Mouse (Mus musculus): Measurements from ENCODE around the gene Cd52.

The Cd52 gene

DNA sequence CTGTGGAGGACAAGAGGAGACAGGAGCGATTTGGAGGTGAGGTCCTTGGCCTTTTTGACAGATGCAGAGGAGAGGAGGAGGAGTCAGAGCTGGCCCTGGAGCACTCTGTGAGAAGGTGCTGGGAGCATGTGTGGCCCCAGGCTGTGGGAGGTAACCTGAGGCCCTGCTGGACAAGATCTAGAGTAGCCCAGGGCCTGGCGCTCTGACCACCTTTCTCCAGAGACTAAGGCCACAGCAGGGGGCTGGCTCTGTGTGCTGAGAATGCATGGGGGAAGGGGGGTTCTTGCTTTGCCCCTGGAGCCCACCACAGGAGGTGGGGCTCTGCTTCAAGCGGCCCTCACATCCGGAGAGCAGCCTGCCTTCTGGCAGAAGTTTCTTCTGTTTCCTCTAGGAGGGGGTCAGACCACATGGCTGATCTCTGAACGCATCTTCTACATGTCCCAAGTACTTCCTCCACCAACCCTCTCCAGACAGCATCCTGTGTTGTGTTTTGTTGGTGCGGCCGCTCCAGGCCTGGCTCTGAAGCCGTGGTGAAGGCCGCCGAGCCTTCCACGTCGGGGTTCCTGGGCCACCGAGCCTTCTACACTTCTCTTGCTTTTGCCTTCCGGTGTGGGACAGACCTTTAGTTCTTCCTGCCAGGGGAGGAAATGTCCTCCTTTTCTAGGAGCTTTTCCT is 23.4 kb upstream of the Cd52 start:
- DNase-seq = peak; percentile 51 to 54

DNA sequence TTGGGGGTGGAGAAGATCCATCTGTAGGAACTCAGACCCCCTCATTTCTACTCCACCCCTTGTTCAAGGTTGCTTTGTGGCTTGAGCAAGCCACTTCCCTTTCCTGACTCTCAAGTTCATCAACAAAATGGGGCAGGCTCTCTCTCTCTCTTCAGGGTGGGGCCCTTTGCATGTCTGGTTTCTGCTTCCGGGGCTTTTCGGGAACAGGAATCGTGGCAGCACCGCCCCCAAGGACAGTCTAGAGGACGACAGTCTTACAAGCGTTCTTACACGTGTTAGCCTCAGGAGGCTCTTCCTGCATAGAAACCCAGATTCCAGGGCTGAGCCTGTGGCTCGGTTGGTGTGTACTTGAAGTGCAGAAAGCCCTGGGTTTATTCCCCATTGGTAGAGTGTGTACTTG is 22.1 kb upstream of the Cd52 start:
- peak; percentile 72 to 81 for DNase-seq

DNA sequence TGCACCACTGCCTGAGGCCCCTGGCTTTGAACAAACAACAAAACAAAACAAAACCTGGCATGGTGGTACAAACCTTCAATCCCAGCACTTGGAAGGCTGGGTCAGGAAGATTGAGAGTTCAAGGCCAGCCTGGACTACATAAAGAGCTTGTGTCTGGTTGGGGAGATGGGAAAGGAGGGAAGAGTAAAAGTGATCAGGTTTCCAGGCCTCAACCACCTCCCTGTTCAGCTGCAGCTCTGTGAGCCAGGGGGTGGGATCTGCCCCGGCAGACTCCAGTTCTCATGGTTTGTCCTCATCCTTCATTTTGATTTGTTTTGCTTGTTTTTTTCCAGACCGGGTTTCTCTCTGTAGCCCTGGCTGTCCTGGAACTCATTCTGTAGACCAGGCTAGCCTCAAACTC is 21.6 kb upstream of the Cd52 start:
- DNase-seq = no peak

DNA sequence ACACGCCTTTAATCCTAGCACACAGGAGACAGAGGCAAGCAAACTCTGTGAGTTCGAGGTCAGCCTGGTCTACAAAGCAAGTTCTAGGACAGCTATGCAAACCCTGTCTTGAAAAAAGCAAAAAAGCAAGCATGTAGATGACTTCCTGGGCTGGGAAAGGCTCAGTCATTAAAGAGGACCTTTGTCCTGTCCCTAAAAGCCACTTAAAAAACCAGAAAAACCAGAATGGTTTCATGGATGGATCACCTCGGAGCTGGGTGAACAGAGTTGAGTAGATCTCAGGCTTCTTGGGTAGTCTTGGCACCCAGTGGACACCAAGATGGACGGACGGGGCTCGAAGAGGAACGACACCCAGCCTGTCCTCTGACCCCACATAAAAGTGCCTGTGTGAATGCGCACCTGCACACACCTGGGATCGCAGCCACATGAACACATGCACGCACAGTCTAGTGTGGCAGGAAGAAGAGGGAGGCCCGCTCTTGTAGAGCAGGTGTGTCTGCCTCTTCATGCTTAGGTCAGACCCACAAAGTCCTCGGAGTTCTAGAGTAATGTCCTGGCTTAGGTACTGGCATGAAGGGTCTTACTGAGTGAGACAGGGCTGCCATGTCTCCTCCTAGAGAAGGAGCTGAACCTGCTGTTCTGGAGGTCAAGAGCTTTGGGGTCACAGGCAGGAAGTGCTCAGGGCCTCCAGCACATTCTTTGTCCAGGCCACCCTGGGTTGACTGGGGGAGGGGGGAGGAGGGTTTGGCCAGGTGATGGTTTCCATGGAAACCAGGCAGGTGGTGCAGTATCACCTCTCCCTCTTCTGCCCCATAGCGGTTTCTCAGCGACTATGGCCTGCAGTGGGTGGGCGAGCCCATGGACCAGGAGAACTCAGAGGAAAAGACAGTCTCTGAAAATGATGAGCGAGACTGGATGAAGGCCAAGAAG is 20.6 kb upstream of the Cd52 start:
- no peak for DNase-seq

DNA sequence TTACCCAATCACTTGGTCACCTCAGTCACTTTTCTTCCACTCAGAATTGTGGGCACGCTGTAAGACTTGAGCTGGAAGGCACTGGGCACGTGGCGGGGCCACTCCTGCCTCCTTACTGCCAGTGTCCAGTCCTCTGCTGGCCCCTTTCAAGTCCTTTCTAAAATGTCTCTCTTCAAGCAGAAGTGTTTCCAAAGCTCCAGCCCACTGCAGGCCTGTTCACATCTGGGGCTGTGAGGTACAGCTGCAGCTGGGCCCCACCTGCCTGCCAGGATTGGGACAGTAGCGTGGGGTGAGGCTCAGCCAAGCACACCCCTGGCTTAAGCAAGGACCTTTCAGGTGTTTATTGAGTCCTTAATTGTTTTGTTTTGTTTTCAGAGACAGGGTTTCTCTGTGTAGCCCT is 19.2 kb upstream of the Cd52 start:
- DNase-seq = no peak

DNA sequence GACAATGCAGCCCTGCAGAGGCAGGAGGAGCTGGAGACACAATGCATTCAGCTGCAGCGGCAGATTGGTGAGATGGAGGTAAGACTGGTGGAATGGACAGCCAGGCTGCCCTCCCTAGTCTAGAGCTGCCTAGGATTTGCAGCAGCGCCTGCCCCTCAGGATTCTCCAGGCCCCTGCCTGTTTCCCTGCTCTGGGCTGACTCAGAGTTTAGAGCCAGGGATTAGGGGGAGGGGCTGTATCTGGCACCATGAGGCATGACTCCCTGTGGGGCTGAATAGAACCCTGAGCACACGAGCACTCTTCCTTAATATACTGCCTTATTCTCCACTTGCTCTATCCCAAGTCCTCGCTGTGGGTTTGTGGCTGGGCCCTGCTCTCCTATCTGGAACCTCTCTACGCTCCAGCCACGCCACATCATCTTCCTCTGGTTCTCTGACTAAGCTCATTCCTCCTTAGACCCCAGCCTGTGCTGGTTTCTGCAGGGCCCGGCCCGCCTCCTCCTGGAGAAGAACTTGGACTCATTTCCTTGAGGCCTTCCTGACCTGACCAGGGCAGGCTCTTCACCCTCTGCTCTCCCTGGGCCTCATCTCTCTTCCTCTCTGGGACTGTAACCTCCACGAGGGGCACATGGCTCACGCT is 18.6 kb upstream of the Cd52 start:
- no peak for DNase-seq

DNA sequence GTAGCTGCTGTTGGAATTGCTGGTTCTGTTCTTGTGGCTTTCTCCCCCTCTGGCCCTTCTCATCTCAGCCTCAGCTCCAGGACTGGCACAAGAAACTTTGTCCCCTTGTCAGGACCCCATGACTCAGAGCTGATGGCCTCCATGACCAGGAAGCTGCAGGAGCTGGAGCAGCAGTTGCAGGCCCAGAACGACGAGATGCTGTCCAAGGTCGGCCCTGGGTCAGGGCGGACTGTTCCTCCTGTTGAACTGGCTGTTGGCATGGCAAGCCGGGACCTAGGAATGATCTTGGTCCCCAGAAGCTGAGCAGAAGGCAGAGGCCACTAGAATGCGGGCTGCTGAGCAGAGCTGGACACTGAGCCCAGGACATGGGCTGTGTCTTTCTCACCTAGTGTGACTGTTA is 17.5 kb upstream of the Cd52 start:
- no peak for DNase-seq

DNA sequence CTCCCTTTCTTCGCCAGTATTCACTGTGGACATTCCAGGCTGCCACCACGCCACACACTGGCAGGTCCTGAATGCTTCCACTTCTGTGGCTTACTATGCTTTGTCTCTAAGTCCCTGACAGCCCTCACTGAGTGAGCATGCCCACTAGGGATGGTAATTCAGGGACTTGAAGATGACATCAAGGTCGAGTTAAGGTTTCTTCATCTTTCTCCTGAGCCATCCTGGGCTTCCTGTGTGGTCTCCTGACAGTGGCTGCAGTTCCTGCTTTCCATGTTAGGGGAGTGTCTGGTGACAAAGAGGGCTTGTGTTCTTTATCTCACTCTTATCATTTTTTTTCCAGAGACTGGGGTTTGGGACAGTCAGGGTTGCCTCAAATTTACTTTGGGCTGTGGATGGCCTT is 15.8 kb upstream of the Cd52 start:
- DNase-seq = no peak

DNA sequence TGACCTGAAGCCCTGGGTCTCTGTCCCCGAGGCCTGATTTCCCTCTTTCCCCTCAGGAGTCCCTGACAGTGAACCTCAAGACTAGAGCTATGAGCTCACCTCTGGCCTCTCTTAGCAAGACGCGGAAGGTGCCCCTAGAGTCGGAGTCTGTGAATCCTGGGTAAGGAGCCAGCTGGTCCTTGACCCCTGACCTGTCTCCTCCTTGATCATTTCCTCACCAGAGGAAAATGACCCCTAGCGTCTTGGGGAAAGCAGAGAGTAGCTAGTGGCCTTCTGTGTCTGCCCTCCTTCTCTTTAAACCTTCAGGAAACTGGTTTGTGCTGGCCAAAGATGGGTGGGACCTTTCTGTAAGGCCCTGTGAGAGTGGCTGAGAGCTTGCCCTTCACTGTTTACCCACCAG is 13.3 kb upstream of the Cd52 start:
- DNase-seq = no peak

DNA sequence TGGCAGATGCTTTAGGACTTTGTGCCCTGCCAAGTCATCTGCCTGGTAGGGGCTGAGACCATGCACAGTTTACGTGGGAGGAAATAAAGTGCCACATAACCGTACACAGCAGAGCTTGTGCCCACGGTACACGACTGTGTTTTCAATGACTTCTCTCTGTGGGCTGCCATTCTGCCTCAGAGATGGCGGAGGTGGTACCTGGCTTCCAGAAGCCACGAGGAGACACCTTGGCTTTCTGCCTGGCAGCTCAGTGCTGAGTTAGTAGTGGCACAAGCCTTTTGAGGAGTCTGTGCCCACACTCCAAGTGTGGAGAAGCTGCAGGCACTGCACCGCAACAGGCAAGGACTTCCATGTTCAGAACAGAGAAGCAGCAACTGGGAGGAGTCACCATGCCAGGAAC is 12.8 kb upstream of the Cd52 start:
- no peak for DNase-seq

DNA sequence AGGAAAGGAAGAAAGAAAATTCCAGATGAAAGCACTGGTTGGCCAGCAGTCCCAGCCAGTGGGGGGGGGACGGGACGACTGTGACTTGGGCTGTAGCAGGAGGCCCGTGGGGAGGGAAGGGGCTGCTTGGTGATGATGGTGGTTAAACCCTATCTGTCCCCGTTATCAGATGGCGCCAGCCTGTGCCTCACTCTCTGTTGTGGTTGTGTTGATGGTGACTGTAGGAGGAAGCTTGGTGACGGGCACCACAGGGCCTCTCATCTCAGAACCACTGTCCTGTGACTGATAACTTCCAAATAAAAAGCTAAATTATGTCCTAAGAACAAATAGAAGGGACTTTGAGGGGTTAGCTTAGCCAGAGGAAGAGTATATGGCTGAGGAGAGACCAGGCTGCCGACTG is 11.2 kb upstream of the Cd52 start:
- DNase-seq = no peak

DNA sequence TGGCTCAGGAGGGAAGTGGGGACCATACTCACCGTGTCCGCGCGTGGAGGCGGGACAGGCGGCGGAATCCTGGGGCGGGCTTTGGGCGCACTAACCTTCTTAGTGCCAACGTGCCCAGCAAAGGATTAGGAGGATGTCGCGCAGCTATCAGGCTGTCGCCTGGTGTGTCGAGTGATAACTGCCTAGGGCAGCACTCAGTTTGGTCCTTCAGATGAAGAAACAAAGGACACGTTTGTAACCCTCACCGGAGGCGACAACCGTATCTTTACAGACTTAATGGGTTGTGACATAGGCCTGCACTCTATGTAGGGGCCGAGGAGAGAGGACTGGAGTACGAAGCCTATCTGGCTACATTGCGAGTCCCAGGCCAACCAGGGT is 7.8 kb upstream of the Cd52 start:
- no peak for DNase-seq

DNA sequence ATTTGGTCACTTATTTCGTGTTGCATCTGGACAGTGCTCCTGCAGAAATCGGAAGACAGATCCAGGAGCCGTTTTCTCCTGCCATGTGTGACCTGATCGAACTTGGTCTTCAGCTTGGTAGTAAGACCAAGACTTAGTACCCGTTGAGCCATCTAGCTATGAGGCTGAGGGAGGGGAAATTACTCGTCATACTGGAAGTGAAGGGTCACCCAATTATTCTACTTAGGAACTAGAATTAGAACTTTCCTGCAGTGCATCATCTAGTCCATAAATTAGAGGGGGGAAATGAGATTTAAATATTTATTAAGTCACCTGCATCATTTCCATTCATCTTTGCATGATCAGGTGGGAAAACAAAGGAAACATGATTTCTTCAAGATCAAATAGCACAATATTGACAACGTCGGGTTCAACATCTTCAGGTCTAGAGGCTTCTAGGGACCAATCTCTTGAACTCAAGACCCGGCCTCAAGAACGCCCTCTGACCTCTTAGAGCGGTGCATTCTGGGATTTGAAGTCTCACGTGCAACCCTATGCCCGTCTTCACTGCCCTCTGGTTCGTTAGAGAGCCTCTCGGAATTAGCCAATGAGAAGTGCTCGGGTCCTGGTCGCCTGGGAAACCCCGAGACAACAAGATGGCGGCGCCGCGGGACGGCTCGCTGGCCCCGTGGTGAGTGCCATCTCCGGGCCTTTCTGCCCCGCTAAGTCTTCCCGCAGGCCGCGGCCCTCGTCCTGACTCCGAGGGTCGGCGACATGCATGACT is 7.3 kb upstream of the Cd52 start, which contains the start of gene Ubxn11:
Ubxn11 (plus strand) TSS at position 592 of the 763 bp plus-strand sequence.
- DNase-seq = peak; percentile 87 to 88

DNA sequence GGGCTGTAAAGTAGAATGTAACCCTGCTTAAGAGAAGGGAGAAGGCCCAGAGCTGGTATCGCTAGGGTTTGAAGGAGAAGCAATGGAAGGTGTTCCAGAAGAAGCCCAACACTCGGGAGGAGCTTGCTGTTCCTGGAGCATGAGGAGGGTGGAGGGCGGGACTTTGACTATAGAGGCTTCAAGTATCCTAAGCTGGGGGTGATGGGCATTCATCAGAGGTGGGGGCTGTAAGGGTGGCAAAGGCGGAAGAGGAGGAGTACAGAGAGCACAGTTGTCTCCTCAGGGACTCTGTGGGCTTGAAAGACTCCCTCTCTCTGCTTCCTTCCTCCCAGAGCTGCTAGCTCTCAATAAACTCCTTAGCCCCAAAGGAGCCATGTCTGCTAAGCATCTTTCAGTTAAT is 5.4 kb upstream of the Cd52 start:
- DNase-seq = peak; percentile 14 to 24

DNA sequence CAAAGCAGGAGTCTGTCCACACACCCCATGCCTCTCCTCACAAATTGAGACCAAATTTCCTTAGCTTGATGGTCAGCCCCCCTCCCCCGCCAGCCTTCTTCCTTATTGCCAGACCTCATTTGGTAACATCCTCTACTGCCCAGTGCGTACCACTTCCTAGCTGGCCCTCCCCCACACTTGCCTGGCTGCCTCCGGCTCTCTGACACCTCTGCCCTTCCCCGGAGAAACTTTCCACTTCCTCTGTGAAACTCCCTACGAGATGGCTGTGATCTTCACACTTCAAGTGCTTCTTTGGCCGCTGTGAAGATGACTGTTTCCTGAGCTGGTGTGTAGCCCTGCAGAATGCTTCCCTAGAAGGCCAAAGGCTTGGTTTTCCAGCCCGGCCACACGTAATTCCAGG is 3.7 kb upstream of the Cd52 start:
- peak; percentile 86 to 90 for DNase-seq

DNA sequence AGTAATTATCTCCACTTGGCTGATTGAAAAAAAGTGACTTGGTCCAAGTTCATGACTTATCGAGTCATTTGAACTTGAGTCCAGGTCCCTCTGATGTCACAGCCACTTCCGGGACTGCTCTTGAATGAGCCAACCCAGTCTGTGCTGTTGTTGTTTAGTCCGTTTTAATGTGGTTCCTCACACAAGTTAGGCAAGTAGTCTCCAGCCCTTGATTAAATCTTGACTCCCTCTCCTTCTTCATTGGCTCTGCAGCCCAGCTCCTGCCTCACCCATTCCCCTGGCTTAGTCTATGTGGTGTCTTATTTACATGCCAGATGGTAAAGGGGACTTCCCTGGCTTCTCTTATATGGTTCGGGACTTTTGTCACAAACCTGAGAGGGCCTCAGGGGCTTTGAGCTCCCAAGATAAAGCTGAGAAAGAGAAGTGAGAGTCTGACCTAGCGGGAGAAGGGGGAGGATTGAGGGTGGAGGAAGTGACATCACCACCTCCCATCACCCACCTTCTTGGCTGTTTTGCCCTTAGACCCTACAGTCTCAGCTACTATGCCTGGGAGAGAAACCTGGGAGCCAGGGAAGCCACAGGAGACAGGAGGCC is 2.2 kb upstream of the Cd52 start:
- DNase-seq = peak; percentile 85 to 89

DNA sequence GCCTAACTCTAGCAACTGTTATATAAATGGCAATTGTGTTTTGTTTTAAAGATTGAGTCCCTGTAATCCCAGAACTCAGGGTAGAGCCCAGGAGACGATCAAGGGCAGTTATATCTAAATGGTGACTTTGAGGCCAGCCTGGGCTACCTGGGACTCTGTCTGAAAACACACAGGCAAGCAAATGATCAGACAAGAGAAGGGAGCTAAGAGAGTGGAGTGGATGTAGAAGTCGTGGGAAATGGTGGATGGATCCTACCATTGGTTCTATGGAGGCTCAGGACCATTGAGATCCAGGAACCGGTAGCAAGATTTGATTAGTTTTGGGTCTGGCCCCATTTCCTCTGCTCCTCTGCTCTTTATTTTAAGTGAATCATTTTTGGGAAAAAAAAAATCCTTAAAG is 1.2 kb upstream of the Cd52 start:
- DNase-seq = no peak

DNA sequence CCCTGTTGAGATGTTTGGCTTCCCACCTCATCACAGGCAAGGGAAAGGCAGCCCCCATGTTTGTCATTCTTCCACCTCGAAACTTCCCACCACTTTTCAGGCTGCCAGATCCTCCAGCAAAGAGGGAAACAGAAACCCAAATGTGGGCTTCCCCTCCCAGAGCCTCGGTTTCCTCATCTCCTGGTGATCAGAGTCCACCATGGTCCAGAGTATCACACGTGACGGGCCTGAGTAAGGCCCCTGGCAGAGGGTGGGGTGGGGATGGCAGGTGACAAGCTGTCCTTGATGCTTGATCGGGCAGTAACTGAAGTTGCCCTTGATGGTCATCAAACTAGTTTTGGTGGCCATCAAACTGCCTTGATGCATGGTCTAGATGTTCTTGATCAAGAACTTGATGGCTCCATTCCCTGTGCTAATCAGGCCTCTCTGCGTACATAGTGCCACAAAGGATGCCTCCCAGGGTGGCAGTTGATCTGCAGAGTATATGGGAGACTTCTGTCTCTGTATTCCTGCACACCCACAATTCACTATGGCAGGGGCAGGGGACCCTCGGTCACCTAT is 798 bp downstream of the Cd52 start:
- DNase-seq = no peak

DNA sequence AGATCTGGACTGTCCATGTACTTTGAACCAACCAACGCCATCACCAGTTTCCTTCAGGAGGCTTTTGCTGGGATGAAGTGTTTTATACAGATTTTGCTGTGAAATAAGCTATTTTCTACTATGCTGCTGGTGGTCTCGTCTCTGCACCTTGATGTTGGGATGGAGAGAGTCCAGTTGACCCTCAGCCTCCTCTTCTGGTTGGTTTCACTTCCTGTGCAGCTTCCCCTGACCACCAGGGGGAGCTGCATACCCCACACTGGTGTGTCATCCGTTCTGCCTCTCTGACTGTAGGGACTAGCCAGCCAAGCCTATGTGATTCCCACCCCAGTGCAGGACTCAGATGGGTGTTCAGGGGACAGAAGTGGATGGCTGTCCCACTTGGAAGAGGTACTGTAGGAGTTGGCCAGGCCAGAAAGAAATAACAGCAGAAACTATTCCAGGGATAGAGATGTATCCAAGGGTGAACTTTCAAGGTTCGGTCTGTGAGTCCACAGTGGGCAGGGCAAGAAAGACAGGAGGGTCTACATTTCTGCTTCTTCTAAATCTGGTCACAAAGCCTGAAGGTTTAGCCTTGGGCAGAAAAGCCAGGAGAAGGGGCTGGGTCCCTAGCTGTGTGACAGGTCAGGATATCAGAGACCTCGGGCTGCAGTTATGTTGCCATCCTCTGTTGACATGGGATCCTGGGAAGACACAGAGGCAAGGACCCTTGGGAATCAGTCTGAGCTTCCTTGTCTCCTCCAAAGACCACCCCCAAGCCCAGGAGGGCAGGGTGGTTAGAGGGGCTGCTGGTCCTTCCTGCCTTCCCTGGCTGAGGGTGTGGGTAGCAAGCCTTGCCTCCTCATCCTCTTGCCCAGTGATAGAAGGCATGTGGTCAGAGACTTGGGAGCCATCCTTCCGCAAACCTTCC is 2.2 kb downstream of the Cd52 start:
- DNase-seq = peak; percentile 89 to 90

DNA sequence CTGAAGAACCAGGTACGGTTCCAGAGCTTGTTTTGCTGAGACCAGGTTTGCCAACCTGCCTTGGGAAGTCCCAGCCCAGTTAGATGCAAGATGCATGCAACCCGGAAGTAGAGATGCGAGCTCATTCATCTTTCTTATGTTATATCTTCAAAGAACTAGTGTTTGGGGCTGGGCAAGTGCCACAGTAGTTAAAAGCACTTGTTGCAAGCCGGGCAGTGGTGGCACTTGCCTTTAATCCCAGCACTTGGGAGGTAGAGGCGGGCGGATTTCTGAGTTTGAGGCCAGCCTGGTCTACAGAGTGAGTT is 3.7 kb downstream of the Cd52 start:
- DNase-seq = no peak

DNA sequence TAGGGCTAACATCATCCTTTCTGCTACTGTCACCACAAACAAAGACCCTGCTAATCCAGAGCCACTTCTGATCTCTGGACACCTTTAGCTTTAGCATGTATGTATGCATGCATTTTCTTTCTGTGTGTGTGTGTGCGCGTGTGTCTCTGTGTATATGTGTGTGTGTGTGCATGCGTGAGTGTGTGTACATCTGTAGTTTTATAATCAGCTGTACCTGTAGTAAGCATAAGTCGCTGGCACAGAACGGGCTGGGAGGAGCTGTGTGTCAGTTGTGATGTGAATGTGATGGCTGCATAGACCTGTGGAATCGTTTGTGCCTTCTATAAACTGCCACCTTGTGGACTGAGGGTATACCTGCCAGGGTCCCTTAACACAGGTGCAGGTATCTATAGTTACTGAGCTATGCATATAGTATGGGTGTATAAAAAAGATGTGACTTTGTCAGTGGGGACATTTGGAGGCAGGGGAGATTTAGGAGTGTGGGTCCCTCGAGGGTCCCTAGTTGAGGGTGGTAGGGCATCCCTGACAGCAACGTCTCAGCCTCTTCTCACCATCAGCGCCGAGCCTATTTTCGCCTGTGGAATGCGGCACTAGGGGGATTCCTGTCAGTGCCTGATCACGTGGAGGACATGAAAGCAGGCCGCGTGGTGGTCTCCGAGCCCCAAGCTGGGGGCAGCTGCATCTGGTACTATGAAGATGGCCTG is 4.2 kb downstream of the Cd52 start:
- DNase-seq = no peak

Measured in B cell, adult 2 months (primary cell).